Mouse (Mus musculus): ENCODE results near the gene Znhit1. TPM values are rescaled to one million over a fixed set of nuclear protein-coding genes. Genes with fewer than 3 reads are reported as not detected.

Znhit1 gene
- total and polyA plus RNA-seq, 3 experiments, result 35.5 to 287 (median 88.7) TPM

DNA sequence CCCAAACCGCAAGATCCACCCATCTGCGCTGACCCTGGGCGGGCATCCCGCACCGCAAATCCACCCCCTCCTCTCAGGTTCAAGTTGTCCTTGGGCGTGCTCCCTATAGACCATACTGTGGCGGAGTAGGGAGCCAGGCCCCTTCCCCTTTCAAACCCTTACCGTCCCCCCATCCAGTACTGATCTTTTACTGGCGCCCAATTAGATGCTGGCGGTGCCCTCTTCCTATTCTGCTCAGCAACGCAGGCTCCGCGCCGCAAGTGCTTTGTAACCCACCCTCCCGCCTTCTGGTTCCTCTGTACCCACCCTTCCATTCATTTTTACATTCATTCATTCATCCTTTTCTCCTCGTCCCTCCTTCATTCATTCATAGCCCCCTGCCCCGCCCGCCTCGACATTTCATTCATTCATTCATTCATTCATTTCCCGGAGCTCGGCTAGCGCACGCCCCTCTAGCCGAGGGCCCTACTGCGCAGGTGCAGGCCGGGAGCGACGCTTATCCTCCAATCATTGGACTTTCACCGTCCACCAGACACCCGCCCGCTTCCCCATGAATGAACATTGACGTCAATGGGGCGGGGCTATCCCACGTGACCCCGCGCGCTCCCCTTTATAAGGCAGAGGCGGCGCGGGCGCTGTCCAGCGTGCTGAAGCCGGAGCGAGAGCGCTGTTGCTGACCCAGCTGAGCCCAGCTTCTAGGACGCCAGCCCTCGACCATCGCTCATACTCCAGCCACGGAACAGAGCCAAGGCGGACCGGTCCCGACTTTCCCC is 42.0 kb upstream of the Znhit1 start:
- Histone ChIP-seq H3K4me1 (ENCODE audit: insufficient read depth, low read depth, low read length) (peaks cover 69% of the 10 kb centered on the region), H3K36me3 (replicated peaks) (peaks cover 9% of the 10 kb centered on the region), H3K4me3 (ENCODE audit: low read depth, low read length) (peak overlapping the region; percentile 59), H3K9me3 (replicated peaks) (peaks cover 8% of the 10 kb centered on the region), H3K27me3 (ENCODE audit: insufficient read depth, low read length) (peaks cover 71% of the 10 kb centered on the region)
- TF ChIP-seq GATA1 (IDR thresholded peaks at IDR 0.05; ENCODE audit: borderline replicate concordance, low read length) (no peak), CTCF (IDR thresholded peaks at IDR 0.05; ENCODE audit: low read depth, low read length) (no peak), POLR2AphosphoS5 (IDR thresholded peaks at IDR 0.05; ENCODE audit: insufficient replicate concordance, low read depth, low read length) (no peak), TAL1 (conservative IDR thresholded peaks at IDR 0.05; ENCODE audit: low read depth, low read length) (no peak), GATA2 (IDR thresholded peaks at IDR 0.05; ENCODE audit: borderline replicate concordance, low read depth, low read length) (no peak)
- DNase-seq (ENCODE audit: low spot score), result peak; percentile 95
- peak; percentile 54; the same call in 1 of the 2 replicates for ATAC-seq (ENCODE audit: extremely low read depth, insufficient number of reproducible peaks, low FRiP score, poor library complexity, severe bottlenecking)

DNA sequence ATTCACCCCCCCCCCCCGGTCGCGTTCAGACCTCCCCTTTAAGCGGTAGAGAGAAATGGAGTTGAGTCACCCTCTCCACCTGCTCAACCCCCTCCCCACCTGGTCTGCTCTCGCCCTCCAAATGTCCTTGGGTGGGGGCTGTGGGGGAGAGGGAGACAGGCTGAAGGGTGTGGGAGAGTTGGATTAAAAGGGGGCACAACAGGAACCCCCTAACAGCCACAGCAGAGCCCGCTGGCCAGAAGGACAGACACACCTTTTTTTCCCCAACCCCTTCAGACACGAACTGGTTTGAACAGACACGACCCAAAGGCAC is 41.4 kb upstream of the Znhit1 start:
- ATAC-seq (ENCODE audit: extremely low read depth, insufficient number of reproducible peaks, low FRiP score, poor library complexity, severe bottlenecking) (no peak), DNase-seq (ENCODE audit: low spot score) (no peak)
- H3K4me1 ChIP-seq (ENCODE audit: insufficient read depth, low read depth, low read length), result peaks cover 68% of the 10 kb centered on the region
- peaks cover 3% of the 10 kb centered on the region for H3K36me3 ChIP-seq (replicated peaks)
- H3K9me3 ChIP-seq (replicated peaks), result peaks cover 8% of the 10 kb centered on the region
- H3K27me3 ChIP-seq (ENCODE audit: insufficient read depth, low read length), result peaks cover 75% of the 10 kb centered on the region
- TF ChIP-seq GATA1 (IDR thresholded peaks at IDR 0.05; ENCODE audit: borderline replicate concordance, low read length) (no peak), TAL1 (conservative IDR thresholded peaks at IDR 0.05; ENCODE audit: low read depth, low read length) (no peak), CTCF (IDR thresholded peaks at IDR 0.05; ENCODE audit: low read depth, low read length) (no peak), POLR2AphosphoS5 (IDR thresholded peaks at IDR 0.05; ENCODE audit: insufficient replicate concordance, low read depth, low read length) (no peak), GATA2 (IDR thresholded peaks at IDR 0.05; ENCODE audit: borderline replicate concordance, low read depth, low read length) (no peak)
- H3K4me3 ChIP-seq (ENCODE audit: low read depth, low read length), result peak overlapping the region; percentile 59; the same call in 1 of the 2 replicates

DNA sequence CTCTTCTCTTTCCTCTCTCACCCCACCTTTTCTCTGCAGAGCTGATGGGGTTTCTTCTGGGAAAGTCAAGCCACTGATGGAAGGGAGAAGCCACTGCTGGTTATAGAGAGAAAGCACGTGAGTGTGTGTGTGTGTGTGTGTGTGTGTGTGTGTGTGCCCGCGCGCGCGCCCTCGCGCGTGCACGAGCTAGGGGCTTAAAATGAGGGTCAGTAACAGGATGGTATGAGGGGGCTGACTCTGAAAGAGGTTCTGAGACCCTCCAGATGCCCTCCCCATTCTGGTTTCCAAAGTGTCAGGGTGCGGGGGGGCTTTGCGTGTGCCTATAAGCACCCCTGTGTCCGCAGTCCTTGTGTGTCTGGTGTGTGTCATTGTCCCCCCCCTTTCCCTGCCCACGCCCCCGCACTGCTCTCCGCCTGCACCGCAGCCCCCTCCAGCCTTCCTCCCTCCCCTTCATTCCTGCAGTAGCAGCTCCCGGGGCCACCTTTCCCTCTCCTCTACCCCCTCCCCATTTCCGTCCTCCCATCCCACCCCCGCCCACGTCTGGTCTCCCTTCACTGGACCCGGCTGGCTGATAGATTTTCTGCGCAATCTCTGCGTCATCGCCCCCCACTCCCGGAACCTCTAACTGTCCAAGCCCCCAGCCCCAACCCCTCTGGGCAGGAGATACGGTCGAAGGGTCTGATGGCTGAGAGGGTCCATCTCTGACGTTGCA is 40.9 kb upstream of the Znhit1 start:
- ATAC-seq (ENCODE audit: extremely low read depth, insufficient number of reproducible peaks, low FRiP score, poor library complexity, severe bottlenecking) (no peak), DNase-seq (ENCODE audit: low spot score) (no peak)
- peaks cover 80% of the 10 kb centered on the region for H3K27me3 ChIP-seq (ENCODE audit: insufficient read depth, low read length)
- no peaks in the 10 kb centered on the region for H3K36me3 ChIP-seq (replicated peaks)
- TF ChIP-seq GATA2 (IDR thresholded peaks at IDR 0.05; ENCODE audit: borderline replicate concordance, low read depth, low read length) (no peak), CTCF (IDR thresholded peaks at IDR 0.05; ENCODE audit: low read depth, low read length) (no peak), GATA1 (IDR thresholded peaks at IDR 0.05; ENCODE audit: borderline replicate concordance, low read length) (no peak), POLR2AphosphoS5 (IDR thresholded peaks at IDR 0.05; ENCODE audit: insufficient replicate concordance, low read depth, low read length) (no peak), TAL1 (conservative IDR thresholded peaks at IDR 0.05; ENCODE audit: low read depth, low read length) (no peak)
- H3K4me1 ChIP-seq (ENCODE audit: insufficient read depth, low read depth, low read length), result peaks cover 64% of the 10 kb centered on the region
- H3K4me3 ChIP-seq (ENCODE audit: low read depth, low read length), result no peak overlapping the region; the same call in 1 of the 2 replicates
- H3K9me3 ChIP-seq (replicated peaks), result peaks cover 8% of the 10 kb centered on the region

DNA sequence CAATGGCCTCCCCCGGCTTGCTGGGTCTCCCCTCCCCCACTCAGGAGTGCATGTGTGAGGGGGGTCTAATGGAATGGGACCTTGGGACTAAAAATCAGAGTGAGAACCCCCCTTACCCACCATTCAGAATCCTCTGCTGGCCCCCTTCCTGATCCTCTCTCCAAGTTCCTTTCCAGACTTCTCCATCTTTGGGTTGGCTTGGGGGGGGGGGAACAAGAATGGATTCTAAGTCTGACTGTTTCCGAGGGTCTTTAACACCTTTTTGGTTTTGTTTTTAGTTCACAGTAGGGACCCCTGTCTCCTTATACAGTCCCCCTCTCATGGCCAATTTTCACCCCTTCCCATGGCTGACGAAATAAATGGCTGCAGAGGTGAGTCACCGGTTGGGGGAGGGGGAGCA is 38.3 kb upstream of the Znhit1 start, which contains the start of gene Vgf:
Vgf (plus strand) TSS at position 301 of the 400 bp plus-strand sequence.
- DNase-seq (ENCODE audit: low spot score) (no peak), ATAC-seq (ENCODE audit: extremely low read depth, insufficient number of reproducible peaks, low FRiP score, poor library complexity, severe bottlenecking) (no peak)
- Histone ChIP-seq H3K4me3 (ENCODE audit: low read depth, low read length) (no peak within 1 kb of the TSS; the same call in 1 of the 2 replicates), H3K9me3 (replicated peaks) (peaks cover 7% of the 10 kb centered on the region), H3K27me3 (ENCODE audit: insufficient read depth, low read length) (peaks cover 75% of the 10 kb centered on the region), H3K36me3 (replicated peaks) (no peaks in the 10 kb centered on the region), H3K4me1 (ENCODE audit: insufficient read depth, low read depth, low read length) (peaks cover 38% of the 10 kb centered on the region)
- no peak for TF ChIP-seq POLR2AphosphoS5 (IDR thresholded peaks at IDR 0.05; ENCODE audit: insufficient replicate concordance, low read depth, low read length)
- no peak for TF ChIP-seq CTCF (IDR thresholded peaks at IDR 0.05; ENCODE audit: low read depth, low read length)
- TF ChIP-seq GATA1 (IDR thresholded peaks at IDR 0.05; ENCODE audit: borderline replicate concordance, low read length), result no peak
- TF ChIP-seq GATA2 (IDR thresholded peaks at IDR 0.05; ENCODE audit: borderline replicate concordance, low read depth, low read length), result no peak
- TF ChIP-seq TAL1 (conservative IDR thresholded peaks at IDR 0.05; ENCODE audit: low read depth, low read length), result no peak

DNA sequence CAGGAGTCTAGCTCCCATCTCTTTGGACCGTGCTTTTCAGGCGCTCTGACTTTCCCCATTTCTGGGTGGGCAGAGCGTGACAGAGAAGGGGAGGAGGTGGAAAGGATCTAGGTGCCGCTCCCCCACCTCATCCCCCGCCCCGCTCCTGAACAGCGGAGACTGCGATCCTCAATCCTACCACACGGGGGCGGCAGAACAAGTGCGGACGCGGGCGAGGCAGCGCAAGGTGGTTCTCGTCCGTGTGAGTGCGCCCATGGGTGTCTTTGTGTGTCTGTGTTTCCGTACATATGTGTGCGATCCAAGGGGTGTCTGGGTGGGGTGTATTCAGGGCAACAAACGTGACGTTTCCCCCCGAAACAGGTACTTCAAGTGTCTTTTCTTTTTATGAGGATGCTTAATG is 37.3 kb upstream of the Znhit1 start:
- no peak overlapping the region; the same call in 1 of the 2 replicates for H3K4me3 ChIP-seq (ENCODE audit: low read depth, low read length)
- peak; percentile 93 for TF ChIP-seq CTCF (IDR thresholded peaks at IDR 0.05; ENCODE audit: low read depth, low read length)
- TF ChIP-seq TAL1 (conservative IDR thresholded peaks at IDR 0.05; ENCODE audit: low read depth, low read length), result no peak
- DNase-seq (ENCODE audit: low spot score) (peak; percentile 72), ATAC-seq (ENCODE audit: extremely low read depth, insufficient number of reproducible peaks, low FRiP score, poor library complexity, severe bottlenecking) (peak; percentile 54; the same call in 1 of the 2 replicates)
- H3K36me3 ChIP-seq (replicated peaks), result no peaks in the 10 kb centered on the region
- peaks cover 67% of the 10 kb centered on the region for H3K27me3 ChIP-seq (ENCODE audit: insufficient read depth, low read length)
- H3K4me1 ChIP-seq (ENCODE audit: insufficient read depth, low read depth, low read length), result peaks cover 30% of the 10 kb centered on the region
- H3K9me3 ChIP-seq (replicated peaks), result 0 out of 2 replicates have a peak, but pooled peaks cover 3% of the 10 kb centered on the region

DNA sequence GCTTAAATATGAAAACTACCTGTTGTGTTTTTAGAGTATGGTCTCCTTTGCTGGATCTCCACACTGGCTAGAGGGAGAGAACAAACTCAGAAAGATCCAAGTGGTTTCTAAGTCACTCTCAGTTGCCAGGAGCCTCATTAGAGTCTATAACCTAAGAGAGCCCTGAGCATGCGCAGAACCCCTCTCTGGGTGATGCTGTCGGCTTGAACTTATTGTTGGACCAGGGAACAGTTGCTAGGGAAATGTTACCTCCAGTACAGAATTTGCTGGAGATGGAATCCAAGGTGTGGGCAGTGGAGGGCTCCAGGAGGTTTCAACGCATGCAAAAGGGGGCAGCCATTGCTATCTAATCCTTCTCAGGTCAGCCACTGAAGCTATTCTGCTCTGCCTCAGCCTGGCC is 36.5 kb upstream of the Znhit1 start:
- no peaks in the 10 kb centered on the region for H3K36me3 ChIP-seq (replicated peaks)
- H3K9me3 ChIP-seq (replicated peaks), result no peaks in the 10 kb centered on the region
- DNase-seq (ENCODE audit: low spot score) (no peak), ATAC-seq (ENCODE audit: extremely low read depth, insufficient number of reproducible peaks, low FRiP score, poor library complexity, severe bottlenecking) (no peak)
- H3K4me1 ChIP-seq (ENCODE audit: insufficient read depth, low read depth, low read length), result peaks cover 22% of the 10 kb centered on the region
- TF ChIP-seq TAL1 (conservative IDR thresholded peaks at IDR 0.05; ENCODE audit: low read depth, low read length), result no peak
- no peak for TF ChIP-seq POLR2AphosphoS5 (IDR thresholded peaks at IDR 0.05; ENCODE audit: insufficient replicate concordance, low read depth, low read length)
- no peak for TF ChIP-seq GATA2 (IDR thresholded peaks at IDR 0.05; ENCODE audit: borderline replicate concordance, low read depth, low read length)
- no peak for TF ChIP-seq CTCF (IDR thresholded peaks at IDR 0.05; ENCODE audit: low read depth, low read length)
- H3K4me3 ChIP-seq (ENCODE audit: low read depth, low read length), result no peak overlapping the region
- peaks cover 60% of the 10 kb centered on the region for H3K27me3 ChIP-seq (ENCODE audit: insufficient read depth, low read length)

All from G1E (cell line).